Mouse (Mus musculus): Measurements from ENCODE around the gene Arid5b. TPM values are rescaled to one million over a fixed set of nuclear protein-coding genes. Genes with fewer than 3 reads are reported as not detected.

The Arid5b gene
- polyA plus RNA-seq, 1 experiment: 2.5 TPM

- 39% methylated on average over 20 of the region's 20 CpGs for WGBS
- DNase-seq (ENCODE audit: low read depth, low spot score): no peak
Measured at GRCm38 (mm10) chr10:68207803-68208669, 70.5 kb downstream of the Arid5b start.

- DNase-seq (ENCODE audit: low read depth, low spot score): no peak
- WGBS: 80% methylated on average over 6 of the region's 6 CpGs
Measured at GRCm38 (mm10) chr10:68204391-68204790, 74.1 kb downstream of the Arid5b start.

- DNase-seq (ENCODE audit: low read depth, low spot score): no peak
- WGBS: 96% methylated on average over 7 of the region's 7 CpGs
Measured at GRCm38 (mm10) chr10:68203860-68204259, 74.7 kb downstream of the Arid5b start.

GRCm38 (mm10) chr10:68203322-68203721, 75.2 kb downstream of the Arid5b start:
- DNase-seq (ENCODE audit: low read depth, low spot score): no peak
- WGBS: 87% methylated on average over 11 of the region's 11 CpGs

DNA sequence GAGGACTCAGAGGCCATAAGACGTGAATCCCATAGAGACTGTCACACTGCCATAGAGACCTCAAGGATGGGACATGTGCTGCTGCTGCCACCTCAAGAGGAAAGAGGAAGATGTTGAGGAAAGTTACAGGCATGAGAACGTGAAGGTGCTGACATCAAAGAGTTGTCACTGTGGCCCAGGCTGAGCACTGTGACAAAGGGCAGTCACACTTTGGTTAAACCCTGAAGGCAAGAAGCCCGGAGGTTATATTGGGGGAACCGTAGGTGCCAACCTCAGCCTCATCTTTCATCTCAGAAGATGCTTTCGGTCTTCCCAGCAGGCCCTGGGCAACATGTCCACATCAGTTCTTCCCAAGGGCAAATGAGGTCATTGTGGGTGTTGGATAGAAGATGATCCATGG, 79.1 kb downstream of the Arid5b start:
- DNase-seq (ENCODE audit: low read depth, low spot score): no peak
- WGBS: 88% methylated on average over 5 of the region's 5 CpGs

DNA sequence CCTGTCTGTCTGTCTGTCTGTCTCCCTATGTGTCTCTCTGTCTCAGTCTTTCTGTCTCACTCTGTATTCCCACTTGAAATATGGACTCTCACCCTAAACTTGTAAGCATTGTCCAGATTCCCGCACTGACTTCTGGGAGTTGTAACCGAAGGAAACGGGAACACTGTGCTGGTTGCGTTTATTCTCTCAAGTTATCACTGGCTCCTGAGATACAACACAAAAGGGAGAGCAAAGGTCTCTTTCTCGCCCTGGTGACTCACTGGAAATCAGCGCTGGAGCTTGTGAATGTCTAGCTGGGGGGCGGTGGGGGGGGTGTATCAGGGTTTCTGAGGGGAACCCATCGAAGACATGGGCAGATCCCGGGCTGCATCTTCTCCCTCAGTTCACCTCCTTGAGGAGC, 82.2 kb downstream of the Arid5b start:
- no peak for DNase-seq (ENCODE audit: low read depth, low spot score)
- WGBS: 47% methylated on average over 9 of the region's 9 CpGs

DNA sequence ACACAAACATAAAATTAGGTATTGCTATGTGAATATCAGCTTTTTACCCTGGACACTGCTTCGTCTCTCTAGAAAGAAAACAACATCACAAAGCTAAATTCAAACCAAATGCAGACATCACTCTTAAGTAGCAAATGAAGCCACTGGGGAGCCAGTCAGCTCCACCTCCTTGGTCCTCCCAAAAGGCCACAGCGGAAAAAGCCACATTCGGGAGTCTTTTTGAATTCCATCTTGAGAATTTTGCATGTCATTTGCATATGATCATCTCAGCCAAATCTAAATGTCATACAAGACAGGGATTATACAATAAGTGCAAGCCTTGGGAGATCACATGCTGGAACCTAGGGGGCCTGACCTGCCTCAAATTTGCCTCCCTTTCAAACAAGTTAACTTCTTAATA, 85.0 kb downstream of the Arid5b start:
- 76% methylated on average over 3 of the region's 3 CpGs for WGBS

GRCm38 (mm10) chr10:68192824-68193255, 85.7 kb downstream of the Arid5b start:
- 33% methylated on average over 3 of the region's 3 CpGs for WGBS
- no peak for DNase-seq (ENCODE audit: low read depth, low spot score)

More for the DNA sequence above, 85.0 kb downstream of the Arid5b start:
- no peak for DNase-seq (ENCODE audit: low read depth, low spot score)

DNA sequence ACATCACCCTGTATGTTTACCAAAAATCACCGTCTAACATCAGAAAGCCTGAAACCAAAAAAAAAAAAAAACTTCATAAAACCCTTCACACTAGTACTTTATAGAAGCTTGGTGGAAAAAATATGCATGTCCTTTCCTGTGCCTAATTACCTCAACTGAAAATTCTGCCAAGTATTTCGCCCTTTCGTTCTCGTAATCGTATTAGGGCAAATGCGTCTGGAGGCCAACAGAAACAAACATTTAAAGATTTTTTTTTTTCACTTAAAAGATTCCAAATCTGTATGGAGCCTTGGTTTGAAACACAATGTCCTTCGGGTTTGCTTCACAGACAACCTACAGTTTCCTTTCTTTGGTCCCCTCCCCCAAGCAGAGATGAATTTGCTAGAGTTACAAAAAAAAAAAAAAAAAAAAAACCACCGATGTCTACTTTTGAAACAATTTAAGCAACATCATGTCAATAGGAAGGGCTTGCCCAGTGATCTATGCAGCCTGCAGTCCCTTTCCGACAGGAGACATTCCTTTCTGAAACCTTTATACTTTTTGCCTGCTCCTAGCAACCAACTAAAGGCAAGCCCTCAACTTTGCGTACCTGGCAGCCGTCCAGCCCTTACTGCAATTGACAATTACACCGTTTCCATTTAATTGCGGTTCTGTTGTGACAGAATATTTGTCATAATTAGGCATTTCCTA, 86.7 kb downstream of the Arid5b start:
- whole genome bisulfite sequencing: 36% methylated on average over 13 of the region's 13 CpGs
- no peak for DNase-seq (ENCODE audit: low read depth, low spot score)

DNA sequence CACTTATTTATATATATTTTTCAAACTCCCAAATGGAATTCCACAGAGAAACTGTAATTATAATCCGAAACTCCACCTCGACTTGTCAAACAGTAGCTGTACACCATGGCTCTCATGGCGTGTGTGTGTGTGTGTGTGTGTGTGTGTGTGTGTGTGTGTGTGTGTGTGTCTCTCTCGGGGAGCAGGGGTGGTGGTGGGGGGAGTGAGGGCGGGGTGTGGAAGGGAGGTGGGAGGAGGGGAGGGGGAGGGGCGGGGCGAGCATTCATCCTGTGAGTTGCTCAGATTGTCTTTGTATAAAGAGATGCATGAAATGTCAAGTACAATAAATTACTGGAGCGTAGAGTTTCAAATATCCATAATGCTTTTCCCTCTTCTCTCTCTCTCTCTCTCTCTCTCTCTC, 87.4 kb downstream of the Arid5b start:
- 81% methylated on average over 8 of the region's 8 CpGs for WGBS
- no peak for DNase-seq (ENCODE audit: low read depth, low spot score)

DNA sequence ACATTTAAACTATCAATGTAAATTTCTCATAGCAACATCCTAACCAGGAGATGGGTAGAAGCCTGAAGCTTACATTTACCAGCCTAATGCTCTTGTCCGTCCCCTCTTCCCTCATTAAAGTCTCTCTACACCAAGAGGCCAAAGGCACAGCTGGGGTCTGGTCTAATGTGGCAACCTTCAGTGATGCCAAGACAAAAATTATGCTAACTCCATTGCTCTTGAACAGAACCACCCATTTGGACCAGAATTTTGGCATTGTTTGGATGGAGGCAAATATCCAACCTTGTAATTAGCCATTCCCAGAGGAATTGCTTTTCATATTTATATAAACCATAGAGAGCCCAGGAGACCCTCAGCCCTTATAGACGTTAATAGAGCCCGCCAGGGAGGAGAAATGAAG, 88.7 kb downstream of the Arid5b start:
- no peak for DNase-seq (ENCODE audit: low read depth, low spot score)
- 78% methylated on average over 3 of the region's 3 CpGs for WGBS

- no peak for DNase-seq (ENCODE audit: low read depth, low spot score)
- 91% methylated on average over 7 of the region's 7 CpGs for WGBS
Measured at GRCm38 (mm10) chr10:68183096-68183495, 95.4 kb downstream of the Arid5b start.

GRCm38 (mm10) chr10:68182266-68182665, 96.3 kb downstream of the Arid5b start:
- WGBS: 89% methylated on average over 6 of the region's 6 CpGs
- no peak for DNase-seq (ENCODE audit: low read depth, low spot score)

DNA sequence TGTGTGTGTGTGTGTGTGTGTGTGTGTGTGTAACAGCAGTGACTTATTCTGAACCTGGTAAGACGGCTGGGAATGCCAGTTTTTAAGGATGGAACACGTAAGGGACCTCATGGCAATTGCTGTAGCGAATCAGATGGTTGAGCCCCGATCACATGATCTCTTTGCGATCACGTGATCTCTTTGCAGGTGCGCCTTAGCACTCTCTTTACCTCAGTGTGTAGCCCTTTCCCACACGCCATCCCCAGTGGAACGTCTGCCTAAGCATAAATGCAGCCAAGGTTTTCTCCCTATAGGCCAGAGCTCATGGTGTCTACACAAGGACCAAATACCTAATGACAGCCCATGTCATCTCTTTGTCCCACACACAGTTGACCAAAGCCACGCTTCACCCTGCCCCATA, 97.4 kb downstream of the Arid5b start:
- 96% methylated on average over 10 of the region's 10 CpGs for WGBS
- no peak for DNase-seq (ENCODE audit: low read depth, low spot score)

DNA sequence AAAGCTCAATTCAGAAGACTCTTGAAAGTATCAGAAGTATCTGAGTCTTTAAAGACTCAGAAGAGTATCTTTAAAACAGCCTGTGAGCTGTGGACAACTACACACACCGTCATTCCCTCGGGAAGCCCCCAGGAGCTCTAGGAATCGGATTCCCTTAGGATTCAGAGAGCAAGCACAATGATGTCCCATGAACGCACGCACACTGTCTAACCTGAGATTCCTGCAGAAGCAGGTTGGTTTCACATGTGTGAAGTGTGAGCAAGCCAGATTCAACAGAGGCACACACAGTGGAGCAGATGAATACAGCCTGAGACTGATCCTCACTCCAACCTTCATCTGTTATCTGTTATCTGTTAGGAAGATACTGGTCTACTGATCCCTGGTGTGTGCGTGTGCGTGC, 97.8 kb downstream of the Arid5b start:
- DNase-seq (ENCODE audit: low read depth, low spot score): no peak
- 94% methylated on average over 7 of the region's 7 CpGs for WGBS

DNA sequence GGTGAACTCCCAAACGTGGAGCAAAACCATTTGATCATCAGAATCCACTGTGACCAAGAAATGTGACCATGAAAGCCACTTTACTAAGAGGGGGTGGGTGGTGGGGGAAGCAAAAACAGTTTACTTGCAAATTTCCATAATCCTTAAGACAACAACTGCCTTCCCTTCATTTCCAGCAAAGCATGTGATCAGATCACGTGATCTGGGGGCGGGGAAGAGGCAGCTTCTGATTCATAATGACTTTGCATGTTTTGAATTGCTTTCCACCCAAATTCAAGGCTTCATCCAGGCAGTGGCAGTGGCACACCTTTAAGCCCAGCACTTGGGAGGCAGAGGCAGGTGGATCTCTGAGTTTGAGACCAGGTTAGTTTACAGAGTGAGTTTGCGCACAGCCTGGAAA, 98.4 kb downstream of the Arid5b start:
- WGBS: 80% methylated on average over 4 of the region's 4 CpGs
- no peak for DNase-seq (ENCODE audit: low read depth, low spot score)

DNA sequence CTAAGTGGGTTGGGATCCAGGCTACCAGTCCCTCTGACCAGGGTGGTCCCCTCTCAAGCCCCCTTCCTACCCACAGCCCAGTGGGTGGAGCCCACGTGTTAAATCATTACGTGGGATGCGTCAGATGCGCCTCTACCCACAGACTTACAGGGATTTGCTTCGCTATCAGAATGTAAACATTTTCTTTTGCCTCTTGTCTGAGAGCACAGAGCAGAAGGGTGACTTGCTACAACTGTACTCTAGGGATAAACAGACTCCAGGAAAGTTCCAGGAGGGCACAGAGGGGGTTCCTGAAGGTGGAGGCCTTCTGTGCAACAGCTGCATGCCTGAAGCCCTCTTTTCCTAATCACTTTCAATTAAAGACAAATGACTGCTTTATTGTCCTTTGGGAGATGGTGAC, 98.8 kb downstream of the Arid5b start:
- 56% methylated on average over 5 of the region's 5 CpGs for WGBS
- no peak for DNase-seq (ENCODE audit: low read depth, low spot score)

DNA sequence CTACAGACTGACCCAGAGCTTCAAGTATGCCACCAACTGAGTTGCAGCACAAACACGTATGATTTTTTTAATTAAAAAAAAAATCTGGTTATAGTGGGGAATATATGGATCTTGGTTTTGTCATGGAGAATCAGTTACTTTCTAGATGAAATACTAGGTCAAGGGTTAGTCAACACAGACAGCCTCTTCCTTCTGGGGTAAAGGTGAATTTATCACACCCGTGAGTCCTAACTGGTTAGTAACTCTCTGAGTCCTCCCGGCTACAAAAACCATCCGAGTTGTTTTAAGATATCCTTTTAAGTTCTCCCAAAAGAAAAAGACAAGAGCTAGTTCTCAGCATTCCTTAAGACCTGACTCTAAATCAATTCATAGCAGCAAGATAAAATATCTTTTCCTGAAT, 99.2 kb downstream of the Arid5b start:
- 47% methylated on average over 4 of the region's 4 CpGs for WGBS
- no peak for DNase-seq (ENCODE audit: low read depth, low spot score)

- WGBS: 74% methylated on average over 10 of the region's 10 CpGs
- DNase-seq (ENCODE audit: low read depth, low spot score): no peak
Measured at GRCm38 (mm10) chr10:68177697-68178485, 100.6 kb downstream of the Arid5b start.

DNA sequence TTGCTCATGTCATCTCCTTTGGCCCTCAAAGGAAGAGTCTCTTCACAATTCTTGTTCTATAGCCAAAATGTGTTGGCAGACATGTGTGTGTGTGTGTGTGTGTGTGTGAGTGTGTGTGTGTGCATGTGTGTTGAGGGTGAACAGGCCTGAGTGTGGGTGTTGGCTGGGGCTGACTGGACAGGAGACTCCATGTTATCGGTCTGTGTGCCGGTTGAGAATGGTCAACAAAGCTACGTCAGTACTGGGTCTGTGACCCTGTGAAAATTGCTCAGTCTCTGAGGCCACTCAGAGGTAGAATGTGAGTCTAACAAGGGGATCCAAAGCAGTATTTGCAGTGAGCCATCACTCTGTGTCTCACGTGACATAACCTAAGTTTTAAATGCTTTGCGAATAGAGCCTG, 102.7 kb downstream of the Arid5b start:
- no peak for DNase-seq (ENCODE audit: low read depth, low spot score)

More for the DNA sequence above, 102.7 kb downstream of the Arid5b start:
- WGBS: 95% methylated on average over 5 of the region's 5 CpGs

Data from large intestine, adult 2 months (tissue).